Mouse (Mus musculus) liver, embryonic 12.5 days (tissue): ENCODE data around the gene Dtnbp1. TPM values are rescaled to one million over a fixed set of nuclear protein-coding genes. Genes with fewer than 3 reads are reported as not detected.

Experiments used
- ATAC-seq: fragments of 200-750 bp; cut with Nextera tagmentation; 2 replicates; pipeline ENCODE4 v1.8.0; 2017; ENCODE audit warnings: moderate number of reproducible peaks, mild to moderate bottlenecking, moderate library complexity
- H3K27ac ChIP-seq: fragments of 300-500 bp; sonication (generic); 2 replicates; pipeline ENCODE4 v1.5.1; 2016; ENCODE audit warnings: mild to moderate bottlenecking
- H3K27me3 ChIP-seq: fragments of 300-500 bp; sonication (generic); replicated peaks from 2 replicates; pipeline ENCODE4 v1.6.1; 2016; ENCODE audit warnings: mild to moderate bottlenecking, moderate library complexity
- H3K36me3 ChIP-seq: fragments of 300-500 bp; sonication (generic); 2 replicates; pipeline ENCODE4 v1.6.1; 2016; ENCODE audit warnings: mild to moderate bottlenecking, moderate library complexity
- H3K4me1 ChIP-seq: fragments of 300-500 bp; sonication (generic); 2 replicates; pipeline ENCODE4 v1.6.1; 2016
- H3K4me2 ChIP-seq: fragments of 300-500 bp; sonication (generic); 2 replicates; pipeline ENCODE4 v1.6.1; 2016; ENCODE audit warnings: mild to moderate bottlenecking, moderate library complexity
- H3K4me3 ChIP-seq: fragments of 300-500 bp; sonication (generic); 2 replicates; pipeline ENCODE4 v1.5.1; 2016; ENCODE audit warnings: mild to moderate bottlenecking, moderate library complexity
- H3K9ac ChIP-seq: fragments of 300-500 bp; sonication (generic); 2 replicates; pipeline ENCODE4 v1.6.1; 2016; ENCODE audit warnings: mild to moderate bottlenecking, moderate library complexity
- H3K9me3 ChIP-seq: fragments of 300-500 bp; sonication (generic); replicated peaks from 2 replicates; pipeline ENCODE4 v1.6.1; 2016; ENCODE audit warnings: mild to moderate bottlenecking, moderate library complexity
- WGBS: fragments of 180-500 bp; shearing (Covaris S2); methylation state at CpG from one replicate; pipeline ENCODE4 v1.1.7; 2016; ENCODE audit not compliant: insufficient replicate concordance; 5-methylcytosine and 5-hydroxymethylcytosine counted together
- polyA plus RNA-seq: library from polyadenylated mRNA; unstranded; fragments of >200 nt; fragmentation: Nextera tagmentation; extraction: Ambion mirVana; gene quantifications from 2 replicates; pipeline ENCODE4 v1.2.1, GENCODE M21; 2016

The Dtnbp1 gene
- polyA plus RNA-seq, 1 experiment from 2014 or later, result 36.1 TPM

GRCm38 (mm10) chr13:44913560-44913959, 88.4 kb downstream of the Dtnbp1 start:
- no peaks in the 10 kb centered on the region for H3K9me3 ChIP-seq
- no peak overlapping the region for H3K9ac ChIP-seq
- H3K36me3 ChIP-seq, result peaks cover 97% of the 10 kb centered on the region
- H3K4me1 ChIP-seq, result peaks cover 32% of the 10 kb centered on the region
- no peak overlapping the region for H3K4me3 ChIP-seq
- H3K27me3 ChIP-seq, result no peaks in the 10 kb centered on the region
- WGBS, result 79% methylated on average over 7 of the region's 7 CpGs
- no peak overlapping the region for H3K27ac ChIP-seq
- ATAC-seq, result no peak
- no peak overlapping the region for H3K4me2 ChIP-seq

- Histone ChIP-seq H3K27ac (no peak overlapping the region), H3K4me2 (no peak overlapping the region), H3K27me3 (no peaks in the 10 kb centered on the region), H3K36me3 (peaks cover 97% of the 10 kb centered on the region), H3K9me3 (no peaks in the 10 kb centered on the region), H3K9ac (no peak overlapping the region), H3K4me3 (no peak overlapping the region), H3K4me1 (peaks cover 32% of the 10 kb centered on the region)
- WGBS, result 90% methylated on average over 2 of the region's 2 CpGs
- no peak for ATAC-seq
Measured at GRCm38 (mm10) chr13:44912851-44913250, 89.1 kb downstream of the Dtnbp1 start.

- Histone ChIP-seq H3K27ac (no peak overlapping the region), H3K36me3 (peaks cover 92% of the 10 kb centered on the region), H3K4me1 (peaks cover 12% of the 10 kb centered on the region), H3K4me3 (no peak overlapping the region), H3K4me2 (no peak overlapping the region), H3K27me3 (no peaks in the 10 kb centered on the region), H3K9me3 (no peaks in the 10 kb centered on the region), H3K9ac (no peak overlapping the region)
- 63% methylated on average over 1 of the region's 1 CpGs for whole genome bisulfite sequencing
- ATAC-seq, result no peak
Measured at GRCm38 (mm10) chr13:44908790-44909189, 93.2 kb downstream of the Dtnbp1 start.

GRCm38 (mm10) chr13:44907702-44908101, 94.2 kb downstream of the Dtnbp1 start:
- Histone ChIP-seq H3K9ac (no peak overlapping the region), H3K4me2 (no peak overlapping the region), H3K27ac (no peak overlapping the region), H3K4me1 (peaks cover 12% of the 10 kb centered on the region), H3K36me3 (peaks cover 91% of the 10 kb centered on the region), H3K27me3 (no peaks in the 10 kb centered on the region), H3K4me3 (no peak overlapping the region), H3K9me3 (no peaks in the 10 kb centered on the region)
- WGBS, result 79% methylated on average over 6 of the region's 6 CpGs
- no peak for ATAC-seq

GRCm38 (mm10) chr13:44906141-44906540, 95.8 kb downstream of the Dtnbp1 start:
- Histone ChIP-seq H3K4me2 (no peak overlapping the region), H3K4me3 (no peak overlapping the region), H3K4me1 (peaks cover 10% of the 10 kb centered on the region), H3K9me3 (no peaks in the 10 kb centered on the region), H3K36me3 (peaks cover 87% of the 10 kb centered on the region), H3K27me3 (no peaks in the 10 kb centered on the region), H3K27ac (no peak overlapping the region), H3K9ac (no peak overlapping the region)
- ATAC-seq, result no peak
- WGBS, result 80% methylated on average over 11 of the region's 11 CpGs

GRCm38 (mm10) chr13:44904271-44904670, 97.7 kb downstream of the Dtnbp1 start:
- H3K4me2 ChIP-seq, result no peak overlapping the region
- H3K9ac ChIP-seq, result no peak overlapping the region
- WGBS, result 38% methylated on average over 1 of the region's 1 CpGs
- H3K27me3 ChIP-seq, result no peaks in the 10 kb centered on the region
- no peak overlapping the region for H3K27ac ChIP-seq
- H3K4me3 ChIP-seq, result no peak overlapping the region
- H3K4me1 ChIP-seq, result no peaks in the 10 kb centered on the region
- no peaks in the 10 kb centered on the region for H3K9me3 ChIP-seq
- H3K36me3 ChIP-seq, result peaks cover 68% of the 10 kb centered on the region
- ATAC-seq, result no peak

GRCm38 (mm10) chr13:44903416-44903815, 98.5 kb downstream of the Dtnbp1 start:
- no peak for ATAC-seq
- no peak overlapping the region for H3K4me2 ChIP-seq
- no peak overlapping the region for H3K27ac ChIP-seq
- H3K27me3 ChIP-seq, result no peaks in the 10 kb centered on the region
- peaks cover 66% of the 10 kb centered on the region for H3K36me3 ChIP-seq
- H3K4me3 ChIP-seq, result no peak overlapping the region
- H3K9me3 ChIP-seq, result no peaks in the 10 kb centered on the region
- no peak overlapping the region for H3K9ac ChIP-seq
- no peaks in the 10 kb centered on the region for H3K4me1 ChIP-seq

GRCm38 (mm10) chr13:44902299-44902698, 99.6 kb downstream of the Dtnbp1 start:
- WGBS, result 88% methylated on average over 6 of the region's 6 CpGs
- H3K4me1 ChIP-seq, result no peaks in the 10 kb centered on the region
- H3K27ac ChIP-seq, result no peak overlapping the region
- ATAC-seq, result no peak
- no peak overlapping the region for H3K9ac ChIP-seq
- no peaks in the 10 kb centered on the region for H3K27me3 ChIP-seq
- no peaks in the 10 kb centered on the region for H3K9me3 ChIP-seq
- no peak overlapping the region for H3K4me2 ChIP-seq
- peaks cover 66% of the 10 kb centered on the region for H3K36me3 ChIP-seq
- no peak overlapping the region for H3K4me3 ChIP-seq

GRCm38 (mm10) chr13:44896211-44896610, 105.7 kb downstream of the Dtnbp1 start:
- H3K4me2 ChIP-seq, result no peak overlapping the region
- WGBS, result 93% methylated on average over 12 of the region's 12 CpGs
- H3K4me1 ChIP-seq, result no peaks in the 10 kb centered on the region; the same call in 1 of the 2 replicates
- no peak overlapping the region for H3K27ac ChIP-seq
- no peaks in the 10 kb centered on the region for H3K9me3 ChIP-seq
- ATAC-seq, result no peak
- no peak overlapping the region for H3K9ac ChIP-seq
- no peaks in the 10 kb centered on the region for H3K27me3 ChIP-seq
- peaks cover 31% of the 10 kb centered on the region for H3K36me3 ChIP-seq
- no peak overlapping the region for H3K4me3 ChIP-seq

- Histone ChIP-seq H3K9me3 (no peaks in the 10 kb centered on the region), H3K36me3 (peaks cover 19% of the 10 kb centered on the region), H3K4me2 (no peak overlapping the region), H3K4me3 (no peak overlapping the region), H3K27me3 (no peaks in the 10 kb centered on the region), H3K9ac (no peak overlapping the region), H3K27ac (no peak overlapping the region), H3K4me1 (no peaks in the 10 kb centered on the region; the same call in 1 of the 2 replicates)
- 81% methylated on average over 5 of the region's 5 CpGs for WGBS
- ATAC-seq, result no peak
Measured at GRCm38 (mm10) chr13:44891813-44892730, 109.9 kb downstream of the Dtnbp1 start.

GRCm38 (mm10) chr13:44890612-44891011, 111.3 kb downstream of the Dtnbp1 start:
- H3K27ac ChIP-seq, result no peak overlapping the region
- no peak overlapping the region for H3K9ac ChIP-seq
- H3K27me3 ChIP-seq, result no peaks in the 10 kb centered on the region
- no peak for ATAC-seq
- no peaks in the 10 kb centered on the region; the same call in 1 of the 2 replicates for H3K4me1 ChIP-seq
- no peaks in the 10 kb centered on the region for H3K9me3 ChIP-seq
- no peak overlapping the region for H3K4me2 ChIP-seq
- no peak overlapping the region for H3K4me3 ChIP-seq
- 90% methylated on average over 2 of the region's 2 CpGs for WGBS
- peaks cover 13% of the 10 kb centered on the region for H3K36me3 ChIP-seq

- Histone ChIP-seq H3K9me3 (no peaks in the 10 kb centered on the region), H3K4me2 (no peak overlapping the region), H3K4me3 (no peak overlapping the region), H3K27ac (no peak overlapping the region), H3K27me3 (no peaks in the 10 kb centered on the region), H3K36me3 (peaks cover 18% of the 10 kb centered on the region), H3K9ac (no peak overlapping the region), H3K4me1 (no peaks in the 10 kb centered on the region)
- 85% methylated on average over 2 of the region's 2 CpGs for WGBS
- ATAC-seq, result no peak
Measured at GRCm38 (mm10) chr13:44886221-44886620, 115.7 kb downstream of the Dtnbp1 start.
